Mouse (Mus musculus): ENCODE measurements around the gene Ly75. TPM values are rescaled to one million over a fixed set of nuclear protein-coding genes. Genes with fewer than 3 reads are reported as not detected.
A peak's percentile ranks its signal among the peaks of the same experiment; 100 is the strongest.

Gene Ly75
- polyA plus RNA-seq, 1 experiment from 2014 or later: 5.9 TPM

GRCm38 (mm10) chr2:60393786-60394185 is 10.7 kb upstream of the Ly75 start:
- Histone ChIP-seq H3K27me3 (ENCODE audit: low read depth, poor library complexity, severe bottlenecking) (no peaks in the 10 kb centered on the region), H3K4me3 (no peak overlapping the region), H3K4me1 (peaks cover 14% of the 10 kb centered on the region), H3K36me3 (no peaks in the 10 kb centered on the region), H3K9me3 (replicated peaks) (no peaks in the 10 kb centered on the region), H3K27ac (no peak overlapping the region)
- WGBS: 83% methylated on average over 6 of the region's 6 CpGs
- no peak for DNase-seq (ENCODE audit: low spot score)

GRCm38 (mm10) chr2:60392286-60392685 is 9.2 kb upstream of the Ly75 start:
- no peaks in the 10 kb centered on the region for H3K36me3 ChIP-seq
- WGBS: 79% methylated on average over 4 of the region's 4 CpGs
- peaks cover 4% of the 10 kb centered on the region for H3K4me1 ChIP-seq
- no peak overlapping the region for H3K4me3 ChIP-seq
- DNase-seq (ENCODE audit: low spot score): no peak
- H3K9me3 ChIP-seq (replicated peaks): no peaks in the 10 kb centered on the region
- H3K27ac ChIP-seq: no peak overlapping the region
- H3K27me3 ChIP-seq (ENCODE audit: low read depth, poor library complexity, severe bottlenecking): no peaks in the 10 kb centered on the region

- Histone ChIP-seq H3K4me3 (no peak overlapping the region), H3K27me3 (ENCODE audit: low read depth, poor library complexity, severe bottlenecking) (peaks cover 23% of the 10 kb centered on the region; the same call in 1 of the 2 replicates), H3K36me3 (no peaks in the 10 kb centered on the region), H3K9me3 (replicated peaks) (no peaks in the 10 kb centered on the region), H3K4me1 (peaks cover 13% of the 10 kb centered on the region), H3K27ac (no peak overlapping the region)
- DNase-seq (ENCODE audit: low spot score): no peak
- WGBS: 89% methylated on average over 3 of the region's 3 CpGs
These were observed 4.3 kb upstream of the Ly75 start for GRCm38 (mm10) chr2:60387363-60387762.

- WGBS: 79% methylated on average over 2 of the region's 2 CpGs
- H3K36me3 ChIP-seq: no peaks in the 10 kb centered on the region
- DNase-seq (ENCODE audit: low spot score): no peak
- no peak overlapping the region for H3K27ac ChIP-seq
- no peaks in the 10 kb centered on the region for H3K9me3 ChIP-seq (replicated peaks)
- H3K27me3 ChIP-seq (ENCODE audit: low read depth, poor library complexity, severe bottlenecking): peaks cover 23% of the 10 kb centered on the region; the same call in 1 of the 2 replicates
- H3K4me1 ChIP-seq: peaks cover 16% of the 10 kb centered on the region
- H3K4me3 ChIP-seq: no peak overlapping the region
These were observed 3.7 kb upstream of the Ly75 start for GRCm38 (mm10) chr2:60386835-60387234.

GRCm38 (mm10) chr2:60384763-60385085 is 1.6 kb upstream of the Ly75 start:
- DNase-seq (ENCODE audit: low spot score): no peak
- Histone ChIP-seq H3K27me3 (ENCODE audit: low read depth, poor library complexity, severe bottlenecking) (peaks cover 23% of the 10 kb centered on the region; the same call in 1 of the 2 replicates), H3K9me3 (replicated peaks) (no peaks in the 10 kb centered on the region), H3K4me1 (peaks cover 16% of the 10 kb centered on the region), H3K36me3 (no peaks in the 10 kb centered on the region), H3K4me3 (no peak overlapping the region), H3K27ac (no peak overlapping the region)

GRCm38 (mm10) chr2:60384083-60384762 is 1.1 kb upstream of the Ly75 start:
- no peak overlapping the region for H3K4me3 ChIP-seq
- no peaks in the 10 kb centered on the region for H3K36me3 ChIP-seq
- peaks cover 23% of the 10 kb centered on the region; the same call in 1 of the 2 replicates for H3K27me3 ChIP-seq (ENCODE audit: low read depth, poor library complexity, severe bottlenecking)
- peaks cover 16% of the 10 kb centered on the region for H3K4me1 ChIP-seq
- no peak for DNase-seq (ENCODE audit: low spot score)
- no peak overlapping the region for H3K27ac ChIP-seq
- no peaks in the 10 kb centered on the region for H3K9me3 ChIP-seq (replicated peaks)
- WGBS: 50% methylated on average over 7 of the region's 7 CpGs

- H3K4me1 ChIP-seq: peaks cover 16% of the 10 kb centered on the region
- H3K36me3 ChIP-seq: no peaks in the 10 kb centered on the region
- H3K27me3 ChIP-seq (ENCODE audit: low read depth, poor library complexity, severe bottlenecking): peaks cover 23% of the 10 kb centered on the region; the same call in 1 of the 2 replicates
- no peak for DNase-seq (ENCODE audit: low spot score)
- peak overlapping the region; percentile 69 for H3K4me3 ChIP-seq
- WGBS: 61% methylated on average over 3 of the region's 3 CpGs
- H3K9me3 ChIP-seq (replicated peaks): no peaks in the 10 kb centered on the region
- peak overlapping the region; percentile 86 for H3K27ac ChIP-seq
These were observed 757 bp downstream of the Ly75 start for GRCm38 (mm10) chr2:60382346-60382745.

GRCm38 (mm10) chr2:60377260-60377659 is 5.8 kb downstream of the Ly75 start:
- H3K36me3 ChIP-seq: peaks cover 14% of the 10 kb centered on the region
- 93% methylated on average over 5 of the region's 5 CpGs for WGBS
- DNase-seq (ENCODE audit: low spot score): no peak

GRCm38 (mm10) chr2:60375608-60376107 is 7.4 kb downstream of the Ly75 start:
- no peak overlapping the region for H3K4me3 ChIP-seq
- no peaks in the 10 kb centered on the region for H3K4me1 ChIP-seq
- H3K27me3 ChIP-seq (ENCODE audit: low read depth, poor library complexity, severe bottlenecking): no peaks in the 10 kb centered on the region
- WGBS: 94% methylated on average over 15 of the region's 15 CpGs
- DNase-seq (ENCODE audit: low spot score): no peak
- H3K9me3 ChIP-seq (replicated peaks): no peaks in the 10 kb centered on the region
- H3K27ac ChIP-seq: no peak overlapping the region
- peaks cover 14% of the 10 kb centered on the region for H3K36me3 ChIP-seq

More at GRCm38 (mm10) chr2:60377260-60377659, 5.8 kb downstream of the Ly75 start:
- no peak overlapping the region for H3K27ac ChIP-seq
- H3K9me3 ChIP-seq (replicated peaks): no peaks in the 10 kb centered on the region
- no peaks in the 10 kb centered on the region for H3K27me3 ChIP-seq (ENCODE audit: low read depth, poor library complexity, severe bottlenecking)
- peaks cover 2% of the 10 kb centered on the region for H3K4me1 ChIP-seq
- no peak overlapping the region for H3K4me3 ChIP-seq

- H3K27me3 ChIP-seq (ENCODE audit: low read depth, poor library complexity, severe bottlenecking): no peaks in the 10 kb centered on the region
- H3K27ac ChIP-seq: no peak overlapping the region
- H3K4me3 ChIP-seq: no peak overlapping the region
- H3K9me3 ChIP-seq (replicated peaks): no peaks in the 10 kb centered on the region
- H3K36me3 ChIP-seq: peaks cover 14% of the 10 kb centered on the region
- H3K4me1 ChIP-seq: no peaks in the 10 kb centered on the region
- DNase-seq (ENCODE audit: low spot score): no peak
- 96% methylated on average over 8 of the region's 8 CpGs for WGBS
These were observed 8.0 kb downstream of the Ly75 start for GRCm38 (mm10) chr2:60375126-60375525.

- Histone ChIP-seq H3K27me3 (ENCODE audit: low read depth, poor library complexity, severe bottlenecking) (no peaks in the 10 kb centered on the region), H3K27ac (no peak overlapping the region), H3K36me3 (peaks cover 8% of the 10 kb centered on the region), H3K9me3 (replicated peaks) (no peaks in the 10 kb centered on the region), H3K4me3 (no peak overlapping the region), H3K4me1 (no peaks in the 10 kb centered on the region)
- 97% methylated on average over 5 of the region's 5 CpGs for WGBS
- DNase-seq (ENCODE audit: low spot score): no peak
These were observed 12.9 kb downstream of the Ly75 start for GRCm38 (mm10) chr2:60370188-60370587.

GRCm38 (mm10) chr2:60369454-60369853 is 13.6 kb downstream of the Ly75 start:
- Histone ChIP-seq H3K9me3 (replicated peaks) (no peaks in the 10 kb centered on the region), H3K4me3 (no peak overlapping the region), H3K36me3 (peaks cover 11% of the 10 kb centered on the region), H3K27me3 (ENCODE audit: low read depth, poor library complexity, severe bottlenecking) (no peaks in the 10 kb centered on the region), H3K27ac (no peak overlapping the region), H3K4me1 (no peaks in the 10 kb centered on the region)
- 95% methylated on average over 4 of the region's 4 CpGs for WGBS
- no peak for DNase-seq (ENCODE audit: low spot score)

GRCm38 (mm10) chr2:60367871-60368270 is 15.2 kb downstream of the Ly75 start:
- WGBS: 91% methylated on average over 7 of the region's 7 CpGs
- H3K27me3 ChIP-seq (ENCODE audit: low read depth, poor library complexity, severe bottlenecking): no peaks in the 10 kb centered on the region
- H3K4me3 ChIP-seq: no peak overlapping the region
- H3K27ac ChIP-seq: no peak overlapping the region
- H3K4me1 ChIP-seq: no peaks in the 10 kb centered on the region
- no peaks in the 10 kb centered on the region for H3K9me3 ChIP-seq (replicated peaks)
- peaks cover 9% of the 10 kb centered on the region for H3K36me3 ChIP-seq
- no peak for DNase-seq (ENCODE audit: low spot score)

GRCm38 (mm10) chr2:60367204-60367603 is 15.9 kb downstream of the Ly75 start:
- H3K4me3 ChIP-seq: no peak overlapping the region
- H3K4me1 ChIP-seq: no peaks in the 10 kb centered on the region
- H3K36me3 ChIP-seq: peaks cover 9% of the 10 kb centered on the region
- H3K9me3 ChIP-seq (replicated peaks): no peaks in the 10 kb centered on the region
- no peak overlapping the region for H3K27ac ChIP-seq
- 95% methylated on average over 2 of the region's 2 CpGs for WGBS
- no peaks in the 10 kb centered on the region for H3K27me3 ChIP-seq (ENCODE audit: low read depth, poor library complexity, severe bottlenecking)
- DNase-seq (ENCODE audit: low spot score): no peak

Measured in limb, embryonic 10.5 days (tissue).